Mouse (Mus musculus) heart, postnatal 0 days (tissue): ENCODE results near the gene Evx1.

Experiments used
- CTCF ChIP-seq: IDR thresholded peaks from 2 replicates; pipeline ENCODE4 v1.5.1; 2016; ENCODE audit warnings: antibody characterized with exemption, control low read depth, low read depth
- EP300 ChIP-seq: IDR thresholded peaks from 2 replicates; pipeline ENCODE4 v1.6.1; 2016; ENCODE audit warnings: antibody characterized with exemption, low read depth

DNA sequence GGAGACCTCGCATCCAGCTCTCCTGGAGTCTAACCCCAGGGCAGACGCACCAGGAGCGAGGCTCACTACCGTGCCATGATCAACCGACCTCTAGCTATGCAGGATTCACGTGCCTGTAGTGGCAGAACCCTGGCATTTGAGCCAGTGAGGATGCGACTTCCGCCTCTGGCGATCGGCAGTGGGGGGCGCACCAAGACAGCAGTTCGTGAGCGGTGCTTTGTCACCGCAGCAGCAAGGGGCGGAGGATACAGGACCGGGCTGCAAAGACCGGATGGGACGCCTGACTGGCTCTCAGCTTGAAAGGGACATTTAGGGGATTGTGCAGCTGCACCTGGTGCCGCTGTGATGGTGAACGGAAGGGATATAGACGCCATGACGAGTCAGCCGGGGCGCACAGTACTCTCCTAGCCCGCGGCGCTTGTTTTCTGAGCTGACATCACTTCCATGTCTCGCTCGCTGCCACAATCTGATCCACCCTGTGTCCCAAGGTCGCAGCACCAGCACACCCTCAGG is 7.4 kb upstream of the Evx1 start:
- peak; percentile 71 for TF ChIP-seq CTCF
- TF ChIP-seq EP300: no peak
